Mouse (Mus musculus) erythroblast, embryonic 14.5 days (primary cell): ENCODE data around the gene Gimap5. TPM values are rescaled to one million over a fixed set of nuclear protein-coding genes. Genes with fewer than 3 reads are reported as not detected.

ENCODE experiments used
- H3K27me3 ChIP-seq: 2 replicates; pipeline ENCODE4 v1.6.1; 2012; ENCODE audit warnings: inconsistent platforms; ENCODE audit not compliant: control insufficient read depth
- H3K36me3 ChIP-seq: 2 replicates; pipeline ENCODE4 v1.6.1; 2012; ENCODE audit warnings: mild to moderate bottlenecking, inconsistent platforms; ENCODE audit not compliant: control insufficient read depth
- H3K4me1 ChIP-seq: 2 replicates; pipeline ENCODE4 v1.6.1; 2012; ENCODE audit warnings: inconsistent platforms; ENCODE audit not compliant: control insufficient read depth
- H3K4me3 ChIP-seq: replicated peaks from 2 replicates; pipeline ENCODE3; 2012; ENCODE audit warnings: moderate library complexity, mild to moderate bottlenecking, inconsistent platforms
- H3K9me3 ChIP-seq: 2 replicates; pipeline ENCODE4 v1.6.1; 2012; ENCODE audit warnings: low read length, inconsistent platforms, mixed read lengths; ENCODE audit not compliant: control insufficient read depth
- GATA1 ChIP-seq: IDR thresholded peaks from 2 replicates; pipeline ENCODE4 v1.6.1; 2012; ENCODE audit warnings: low read length, inconsistent platforms, mixed read lengths
- TAL1 ChIP-seq: IDR thresholded peaks from 3 replicates; pipeline ENCODE4 v1.6.1; 2012; ENCODE audit warnings: low read length, inconsistent platforms, mixed read lengths
- polyA plus RNA-seq: library from polyadenylated mRNA; stranded (reverse); fragments of >175 nt; gene quantifications from 2 replicates; pipeline ENCODE4 v1.2.3, GENCODE M21; 2012

Gene Gimap5
- 0.04 and 0.05 TPM in 2 replicates for polyA plus RNA-seq

- Histone ChIP-seq H3K4me1 (no peaks in the 10 kb centered on the region; the same call in 1 of the 2 replicates), H3K4me3 (no peak within 1 kb of the TSS), H3K9me3 (no peaks in the 10 kb centered on the region), H3K27me3 (no peaks in the 10 kb centered on the region), H3K36me3 (no peaks in the 10 kb centered on the region)
- TF ChIP-seq TAL1: no peak
- TF ChIP-seq GATA1: no peak
Measured at GRCm38 (mm10) chr6:48745959-48746889, at the start of gene Gimap5. Gene Gimap5 (plus strand): TSS chr6:48746197.

- H3K4me3 ChIP-seq: no peak overlapping the region
- no peaks in the 10 kb centered on the region for H3K4me1 ChIP-seq
- TF ChIP-seq TAL1: no peak
- TF ChIP-seq GATA1: no peak
- no peaks in the 10 kb centered on the region for H3K9me3 ChIP-seq
- H3K36me3 ChIP-seq: no peaks in the 10 kb centered on the region
- H3K27me3 ChIP-seq: no peaks in the 10 kb centered on the region
Measured at GRCm38 (mm10) chr6:48696830-48697554, 49.0 kb upstream of the Gimap5 start.

- Histone ChIP-seq H3K9me3 (no peaks in the 10 kb centered on the region), H3K4me3 (no peak overlapping the region), H3K27me3 (no peaks in the 10 kb centered on the region), H3K4me1 (no peaks in the 10 kb centered on the region), H3K36me3 (no peaks in the 10 kb centered on the region)
- no peak for TF ChIP-seq GATA1
Measured at GRCm38 (mm10) chr6:48697555-48697930, 48.5 kb upstream of the Gimap5 start.

DNA sequence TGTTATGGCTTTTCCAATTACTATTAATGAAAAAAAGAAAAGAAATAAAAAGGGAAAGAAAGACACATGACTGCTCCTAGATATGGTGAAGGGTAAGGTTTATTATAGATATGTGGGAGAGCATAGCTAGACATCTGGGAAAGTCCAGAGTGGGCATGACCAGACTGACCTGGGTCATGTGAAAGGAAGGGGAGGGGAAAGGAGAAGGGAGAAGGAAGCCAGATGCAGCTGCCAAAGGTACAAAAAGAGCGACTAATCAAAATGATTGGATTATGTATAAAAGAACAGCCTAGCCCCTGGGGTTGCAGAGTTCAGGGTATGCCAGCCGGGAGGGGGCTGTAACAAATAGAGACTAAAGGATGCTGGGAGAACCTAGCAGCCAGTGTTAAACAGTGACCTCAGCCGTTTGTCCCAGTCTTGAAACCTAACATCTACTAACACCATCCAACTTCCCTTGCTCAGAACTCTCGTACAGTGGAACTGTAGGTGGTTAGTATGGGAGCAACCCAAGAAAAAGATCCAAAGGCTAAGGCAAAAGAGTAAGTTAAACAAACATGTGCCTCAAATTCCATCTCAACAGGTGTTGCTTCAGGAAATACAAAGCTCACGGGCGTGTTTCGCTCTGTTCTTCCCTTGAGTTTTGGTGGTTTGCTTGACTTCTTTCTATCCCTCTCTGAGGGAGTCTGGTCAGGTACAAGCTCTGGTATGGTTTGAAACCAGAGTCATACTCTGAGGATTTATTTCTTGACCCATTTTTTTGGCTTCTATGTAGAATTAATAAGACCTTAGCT is 47.7 kb upstream of the Gimap5 start:
- H3K4me1 ChIP-seq: no peaks in the 10 kb centered on the region

DNA sequence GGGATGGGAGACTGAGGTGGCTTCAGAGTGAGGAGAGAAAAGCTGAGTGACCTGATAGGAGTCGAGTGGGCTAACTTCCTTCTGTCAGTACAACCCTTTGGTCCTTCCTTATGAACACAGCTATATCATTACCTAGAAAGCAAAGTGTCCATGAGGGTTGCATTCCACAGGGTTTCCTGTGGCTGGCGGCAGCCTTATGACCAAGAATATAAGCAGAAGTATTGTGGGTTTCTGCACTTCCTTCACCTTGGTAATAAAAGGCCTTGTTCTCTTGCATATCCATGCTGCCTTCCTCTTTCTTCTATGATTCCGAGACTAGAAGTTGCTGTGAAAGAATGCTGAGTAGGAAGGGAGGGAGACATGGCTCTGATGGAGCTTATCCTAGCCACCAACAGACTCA is 47.1 kb upstream of the Gimap5 start:
- no peaks in the 10 kb centered on the region for H3K4me1 ChIP-seq
- no peaks in the 10 kb centered on the region for H3K27me3 ChIP-seq
- no peak overlapping the region for H3K4me3 ChIP-seq
- H3K9me3 ChIP-seq: no peaks in the 10 kb centered on the region
- H3K36me3 ChIP-seq: no peaks in the 10 kb centered on the region
- no peak for TF ChIP-seq TAL1
- no peak for TF ChIP-seq GATA1

More for the DNA sequence above, 47.7 kb upstream of the Gimap5 start:
- Histone ChIP-seq H3K27me3 (no peaks in the 10 kb centered on the region), H3K36me3 (no peaks in the 10 kb centered on the region), H3K4me3 (no peak overlapping the region), H3K9me3 (no peaks in the 10 kb centered on the region)
- TF ChIP-seq GATA1: no peak
- no peak for TF ChIP-seq TAL1

DNA sequence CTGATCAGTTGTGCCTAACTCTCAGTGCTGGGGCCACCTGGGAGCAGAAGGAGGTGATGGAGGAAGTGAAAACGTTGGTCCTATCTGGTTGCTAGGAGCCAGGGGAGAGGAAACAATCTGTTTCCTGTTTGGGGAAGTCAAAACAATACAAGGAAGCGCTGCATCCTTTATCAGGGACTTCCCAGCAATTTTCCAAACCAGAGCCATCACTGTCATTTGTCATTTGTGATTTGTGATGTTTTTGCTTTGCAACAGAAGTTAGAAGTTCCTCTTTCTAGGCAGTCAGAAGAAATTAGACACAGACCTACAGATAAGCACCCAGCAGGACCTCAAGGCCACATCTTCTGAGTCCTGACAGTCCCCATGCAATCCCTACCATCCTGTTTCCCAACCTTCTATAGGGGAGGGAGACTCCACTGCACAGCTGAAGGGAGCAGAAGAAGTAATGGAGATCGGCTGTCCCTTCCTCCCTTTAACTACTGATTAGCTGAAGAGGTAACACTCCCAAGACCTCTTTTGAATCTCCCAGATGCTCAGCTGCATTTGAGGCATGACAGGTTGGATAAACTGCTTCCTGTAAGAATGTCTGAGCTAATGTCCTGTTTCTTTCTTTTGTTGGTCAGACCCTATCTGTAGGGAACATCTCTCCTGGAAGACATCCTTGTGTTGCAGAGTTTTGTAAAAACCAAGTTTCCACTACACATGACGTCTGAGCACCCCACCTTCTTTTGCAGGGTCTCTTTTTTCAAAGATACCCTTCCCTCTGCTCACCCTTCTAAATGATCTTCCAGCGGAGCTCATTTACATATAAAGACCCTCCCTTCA is 45.5 kb upstream of the Gimap5 start:
- Histone ChIP-seq H3K27me3 (no peaks in the 10 kb centered on the region), H3K4me1 (no peaks in the 10 kb centered on the region), H3K4me3 (no peak overlapping the region), H3K36me3 (no peaks in the 10 kb centered on the region), H3K9me3 (no peaks in the 10 kb centered on the region)
- TF ChIP-seq TAL1 (no peak), GATA1 (no peak)

DNA sequence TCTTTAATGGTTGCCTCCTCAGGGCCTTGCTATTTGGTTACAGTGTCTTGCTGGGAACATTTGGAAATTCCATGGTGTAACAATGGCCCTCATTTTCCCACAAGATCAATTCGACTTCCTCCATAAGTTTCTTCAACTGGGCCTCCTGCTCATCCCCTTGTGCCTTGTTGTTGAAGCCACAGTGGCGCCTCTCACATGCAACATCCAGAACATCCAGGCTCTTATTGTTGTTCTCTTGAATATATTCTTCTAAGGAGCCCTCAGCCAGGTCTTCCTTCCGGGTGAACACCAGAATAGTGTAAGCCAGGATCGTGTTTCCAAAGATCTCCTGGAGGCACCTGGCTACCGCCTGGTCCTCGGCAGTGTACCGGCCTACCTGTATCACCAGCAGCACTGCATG is 43.9 kb upstream of the Gimap5 start:
- H3K27me3 ChIP-seq: no peaks in the 10 kb centered on the region
- H3K4me1 ChIP-seq: no peaks in the 10 kb centered on the region
- no peaks in the 10 kb centered on the region for H3K36me3 ChIP-seq
- H3K9me3 ChIP-seq: no peaks in the 10 kb centered on the region
- H3K4me3 ChIP-seq: no peak overlapping the region
- no peak for TF ChIP-seq TAL1

DNA sequence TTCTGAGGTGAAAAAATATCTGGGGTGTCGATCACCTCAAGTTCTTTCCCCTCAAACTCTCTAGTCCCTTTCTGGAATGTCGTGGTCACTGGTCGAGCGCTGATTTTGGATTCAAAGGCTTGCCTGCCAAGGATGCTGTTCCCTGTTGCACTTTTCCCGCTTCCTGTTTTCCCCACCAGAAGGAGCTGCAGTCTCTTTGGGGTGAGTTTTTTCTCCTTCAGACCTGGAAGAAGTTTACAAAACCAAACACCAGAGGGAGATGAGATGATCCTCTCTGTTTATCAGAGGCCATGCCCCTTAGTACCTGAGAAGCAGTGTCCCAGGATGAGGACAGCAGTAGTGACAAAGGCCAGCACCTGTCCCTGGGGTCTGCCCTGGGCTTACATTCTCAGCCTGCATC is 43.4 kb upstream of the Gimap5 start:
- TF ChIP-seq TAL1: no peak
- no peak for TF ChIP-seq GATA1
- Histone ChIP-seq H3K4me3 (no peak overlapping the region), H3K27me3 (no peaks in the 10 kb centered on the region), H3K36me3 (no peaks in the 10 kb centered on the region), H3K4me1 (no peaks in the 10 kb centered on the region), H3K9me3 (no peaks in the 10 kb centered on the region)
